Mouse (Mus musculus): Measurements from ENCODE around the gene Nav2. TPM values are rescaled to one million over a fixed set of nuclear protein-coding genes. Genes with fewer than 3 reads are reported as not detected.

Gene Nav2
- polyA plus RNA-seq, 1 experiment from 2014 or later = 6.0 TPM

- H3K36me3 ChIP-seq (ENCODE audit: control insufficient read depth, insufficient read depth, low read length) = no peaks in the 10 kb centered on the region
- WGBS = 60% methylated on average over 4 of the region's 4 CpGs
- no peak overlapping the region for H3K27ac ChIP-seq (replicated peaks)
- H3K4me3 ChIP-seq (ENCODE audit: low read depth, low read length) = no peak overlapping the region
- no peak overlapping the region for H3K9ac ChIP-seq (ENCODE audit: low read length)
- no peaks in the 10 kb centered on the region for H3K9me3 ChIP-seq (ENCODE audit: control insufficient read depth, low read length)
- TF ChIP-seq CTCF (IDR thresholded peaks at IDR 0.05; ENCODE audit: low read depth) (no peak), EP300 (optimal IDR thresholded peaks at IDR 0.05) (no peak)
- no peak overlapping the region for H3K4me2 ChIP-seq (replicated peaks; ENCODE audit: low read depth)
- H3K4me1 ChIP-seq (replicated peaks; ENCODE audit: control insufficient read depth, insufficient read depth) = no peaks in the 10 kb centered on the region
- DNase-seq (ENCODE audit: low spot score) (no peak), ATAC-seq (ENCODE audit: low FRiP score, low TSS enrichment) (no peak)
- H3K27me3 ChIP-seq (ENCODE audit: control insufficient read depth, insufficient read depth, low read length) = no peaks in the 10 kb centered on the region
Observed at GRCm38 (mm10) chr7:48961935-48962334, 53.4 kb downstream of the Nav2 start.

DNA sequence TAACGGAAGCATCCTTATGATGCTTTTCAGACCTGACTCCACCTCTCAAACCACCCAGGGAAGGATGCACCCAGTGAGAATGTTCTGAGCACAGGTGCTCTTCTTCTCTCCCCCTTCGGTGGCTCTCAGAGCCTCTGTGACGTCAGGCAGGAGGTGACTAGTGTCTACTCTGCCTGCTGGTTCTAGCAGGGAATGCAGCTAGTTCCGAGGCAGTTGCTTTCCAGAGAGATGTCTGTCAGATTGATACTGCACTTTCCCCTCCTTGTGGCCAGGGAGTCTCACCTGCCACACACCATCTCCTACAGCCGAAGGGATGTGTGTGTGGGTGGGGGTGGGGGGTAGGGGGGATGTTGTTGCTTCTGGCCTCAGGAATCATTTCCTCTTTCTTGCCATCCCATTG is 54.6 kb downstream of the Nav2 start:
- Histone ChIP-seq H3K9me3 (ENCODE audit: control insufficient read depth, low read length) (no peaks in the 10 kb centered on the region), H3K36me3 (ENCODE audit: control insufficient read depth, insufficient read depth, low read length) (no peaks in the 10 kb centered on the region), H3K4me1 (replicated peaks; ENCODE audit: control insufficient read depth, insufficient read depth) (no peaks in the 10 kb centered on the region), H3K4me2 (replicated peaks; ENCODE audit: low read depth) (no peak overlapping the region), H3K27ac (replicated peaks) (no peak overlapping the region), H3K27me3 (ENCODE audit: control insufficient read depth, insufficient read depth, low read length) (no peaks in the 10 kb centered on the region), H3K4me3 (ENCODE audit: low read depth, low read length) (no peak overlapping the region), H3K9ac (ENCODE audit: low read length) (no peak overlapping the region)
- WGBS = 44% methylated on average over 5 of the region's 5 CpGs
- DNase-seq (ENCODE audit: low spot score) (no peak), ATAC-seq (ENCODE audit: low FRiP score, low TSS enrichment) (no peak)
- no peak for TF ChIP-seq EP300 (optimal IDR thresholded peaks at IDR 0.05)

- ATAC-seq (ENCODE audit: low FRiP score, low TSS enrichment) = no peak
- Histone ChIP-seq H3K27ac (replicated peaks) (no peak overlapping the region), H3K4me1 (replicated peaks; ENCODE audit: control insufficient read depth, insufficient read depth) (no peaks in the 10 kb centered on the region), H3K9ac (ENCODE audit: low read length) (no peak overlapping the region), H3K4me2 (replicated peaks; ENCODE audit: low read depth) (no peak overlapping the region), H3K4me3 (ENCODE audit: low read depth, low read length) (no peak overlapping the region), H3K9me3 (ENCODE audit: control insufficient read depth, low read length) (no peaks in the 10 kb centered on the region), H3K27me3 (ENCODE audit: control insufficient read depth, insufficient read depth, low read length) (no peaks in the 10 kb centered on the region), H3K36me3 (ENCODE audit: control insufficient read depth, insufficient read depth, low read length) (no peaks in the 10 kb centered on the region)
- TF ChIP-seq EP300 (optimal IDR thresholded peaks at IDR 0.05) (no peak), CTCF (IDR thresholded peaks at IDR 0.05; ENCODE audit: low read depth) (no peak)
- WGBS = 51% methylated on average over 4 of the region's 4 CpGs
- no peak for DNase-seq (ENCODE audit: low spot score)
Observed at GRCm38 (mm10) chr7:48963554-48963953, 55.0 kb downstream of the Nav2 start.

GRCm38 (mm10) chr7:48965796-48966512 is 57.4 kb downstream of the Nav2 start:
- 54% methylated on average over 12 of the region's 12 CpGs for WGBS
- no peak overlapping the region for H3K9ac ChIP-seq (ENCODE audit: low read length)
- no peaks in the 10 kb centered on the region for H3K36me3 ChIP-seq (ENCODE audit: control insufficient read depth, insufficient read depth, low read length)
- DNase-seq (ENCODE audit: low spot score) = no peak
- TF ChIP-seq CTCF (IDR thresholded peaks at IDR 0.05; ENCODE audit: low read depth) (no peak), EP300 (optimal IDR thresholded peaks at IDR 0.05) (no peak)
- no peaks in the 10 kb centered on the region for H3K4me1 ChIP-seq (replicated peaks; ENCODE audit: control insufficient read depth, insufficient read depth)
- H3K4me2 ChIP-seq (replicated peaks; ENCODE audit: low read depth) = no peak overlapping the region
- no peak for ATAC-seq (ENCODE audit: low FRiP score, low TSS enrichment)
- H3K27me3 ChIP-seq (ENCODE audit: control insufficient read depth, insufficient read depth, low read length) = no peaks in the 10 kb centered on the region
- H3K9me3 ChIP-seq (ENCODE audit: control insufficient read depth, low read length) = no peaks in the 10 kb centered on the region
- H3K4me3 ChIP-seq (ENCODE audit: low read depth, low read length) = no peak overlapping the region
- H3K27ac ChIP-seq (replicated peaks) = no peak overlapping the region

DNA sequence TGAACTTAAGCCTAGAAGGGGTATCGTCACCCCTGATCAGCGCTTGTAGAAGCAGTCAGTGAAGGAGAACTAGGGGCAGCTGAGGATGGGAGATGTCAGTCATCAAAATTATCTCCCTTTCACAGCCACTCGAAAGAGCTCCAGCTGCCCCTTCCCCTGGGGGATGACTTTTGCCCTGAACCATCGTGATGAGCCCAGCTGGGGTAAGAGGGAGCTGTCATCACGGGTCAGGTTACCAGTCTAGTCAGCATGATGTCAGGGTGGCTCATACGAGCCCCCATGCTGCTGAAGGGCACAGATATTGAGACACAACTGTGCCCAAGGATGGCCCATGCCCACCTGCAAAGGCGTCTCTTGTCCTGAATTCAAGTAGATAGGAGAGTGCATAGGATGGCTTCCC is 72.5 kb downstream of the Nav2 start:
- Histone ChIP-seq H3K27me3 (ENCODE audit: control insufficient read depth, insufficient read depth, low read length) (no peaks in the 10 kb centered on the region), H3K4me1 (replicated peaks; ENCODE audit: control insufficient read depth, insufficient read depth) (no peaks in the 10 kb centered on the region), H3K9me3 (ENCODE audit: control insufficient read depth, low read length) (no peaks in the 10 kb centered on the region), H3K9ac (ENCODE audit: low read length) (no peak overlapping the region), H3K4me3 (ENCODE audit: low read depth, low read length) (no peak overlapping the region), H3K36me3 (ENCODE audit: control insufficient read depth, insufficient read depth, low read length) (no peaks in the 10 kb centered on the region), H3K27ac (replicated peaks) (no peak overlapping the region), H3K4me2 (replicated peaks; ENCODE audit: low read depth) (no peak overlapping the region)
- ATAC-seq (ENCODE audit: low FRiP score, low TSS enrichment) = no peak
- 68% methylated on average over 7 of the region's 7 CpGs for WGBS
- no peak for DNase-seq (ENCODE audit: low spot score)
- TF ChIP-seq CTCF (IDR thresholded peaks at IDR 0.05; ENCODE audit: low read depth) (no peak), EP300 (optimal IDR thresholded peaks at IDR 0.05) (no peak)

DNA sequence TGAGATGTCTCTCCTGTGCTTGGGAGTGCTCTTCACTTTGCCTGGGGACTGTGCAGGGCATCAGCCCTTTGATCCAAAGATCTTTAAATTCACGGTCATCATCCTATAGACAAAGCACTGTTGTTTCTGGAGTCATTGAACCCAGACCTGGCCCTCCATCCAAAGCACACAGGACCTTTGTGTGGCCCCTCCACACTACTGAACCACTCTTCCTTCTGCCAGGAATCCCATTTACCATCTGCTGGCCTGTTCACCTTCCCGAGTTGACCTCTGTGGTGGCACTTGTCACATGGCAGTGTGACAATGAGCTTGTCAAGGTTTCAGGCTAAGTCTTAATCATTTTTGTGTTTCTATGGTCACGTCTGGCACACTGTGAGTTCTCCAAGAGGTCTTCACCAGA is 73.3 kb downstream of the Nav2 start:
- Histone ChIP-seq H3K4me3 (ENCODE audit: low read depth, low read length) (no peak overlapping the region), H3K36me3 (ENCODE audit: control insufficient read depth, insufficient read depth, low read length) (no peaks in the 10 kb centered on the region), H3K9me3 (ENCODE audit: control insufficient read depth, low read length) (no peaks in the 10 kb centered on the region), H3K27ac (replicated peaks) (no peak overlapping the region), H3K9ac (ENCODE audit: low read length) (no peak overlapping the region), H3K4me2 (replicated peaks; ENCODE audit: low read depth) (no peak overlapping the region), H3K4me1 (replicated peaks; ENCODE audit: control insufficient read depth, insufficient read depth) (no peaks in the 10 kb centered on the region), H3K27me3 (ENCODE audit: control insufficient read depth, insufficient read depth, low read length) (no peaks in the 10 kb centered on the region)
- TF ChIP-seq CTCF (IDR thresholded peaks at IDR 0.05; ENCODE audit: low read depth) = no peak
- no peak for TF ChIP-seq EP300 (optimal IDR thresholded peaks at IDR 0.05)
- WGBS = 67% methylated on average over 3 of the region's 3 CpGs
- DNase-seq (ENCODE audit: low spot score) (no peak), ATAC-seq (ENCODE audit: low FRiP score, low TSS enrichment) (no peak)
